Mouse (Mus musculus) liver, embryonic 14.5 days (tissue): ENCODE data around the gene Sulf2.

ENCODE experiments used
- CTCF ChIP-seq: IDR thresholded peaks from 2 replicates; pipeline ENCODE4 v1.5.1; 2016; ENCODE audit warnings: antibody characterized with exemption, low read depth, control low read depth
- EP300 ChIP-seq: IDR thresholded peaks from 2 replicates; pipeline ENCODE4 v1.6.1; 2016; ENCODE audit warnings: antibody characterized with exemption, low read depth

GRCm38 (mm10) chr2:166079961-166080885 lies 75.2 kb downstream of the Sulf2 start:
- TF ChIP-seq CTCF (no peak), EP300 (no peak)
